Mouse (Mus musculus) forebrain, embryonic 10.5 days (tissue): Measurements from ENCODE around the gene St3gal6. TPM values are rescaled to one million over a fixed set of nuclear protein-coding genes. Genes with fewer than 3 reads are reported as not detected.
"Not testable (repeated sequence)": the region's sequence is repeated elsewhere in the genome, so short reads cannot be mapped to it uniquely, and the experiment has no call there.

Source experiments
- DNase-seq: peaks from one replicate; pipeline ENCODE4 v3.0.0-alpha.2; 2017; ENCODE audit warnings: low spot score; ENCODE audit errors: extremely low spot score
- H3K27ac ChIP-seq: fragments of 300-500 bp; sonication (generic); 2 replicates; pipeline ENCODE4 v1.5.1; 2016; ENCODE audit warnings: mild to moderate bottlenecking
- H3K27me3 ChIP-seq: fragments of 300-500 bp; sonication (generic); 2 replicates; pipeline ENCODE4 v1.6.1; 2016; ENCODE audit warnings: mild to moderate bottlenecking; ENCODE audit not compliant: poor library complexity, severe bottlenecking
- H3K36me3 ChIP-seq: fragments of 300-500 bp; sonication (generic); replicated peaks from 2 replicates; pipeline ENCODE4 v1.6.1; 2016; ENCODE audit warnings: mild to moderate bottlenecking, moderate library complexity
- H3K4me1 ChIP-seq: fragments of 300-500 bp; sonication (generic); 2 replicates; pipeline ENCODE4 v1.6.1; 2016
- H3K4me3 ChIP-seq: fragments of 300-500 bp; sonication (generic); 2 replicates; pipeline ENCODE4 v1.5.1; 2016; ENCODE audit warnings: mild to moderate bottlenecking, moderate library complexity
- H3K9me3 ChIP-seq: fragments of 300-500 bp; sonication (generic); 2 replicates; pipeline ENCODE4 v1.6.1; 2016; ENCODE audit warnings: mild to moderate bottlenecking, moderate library complexity
- whole genome bisulfite sequencing: fragments of 180-500 bp; shearing (Covaris S2); methylation state at CpG from one replicate; pipeline ENCODE4 v1.1.7; 2016; 5-methylcytosine and 5-hydroxymethylcytosine counted together
- polyA plus RNA-seq: library from polyadenylated mRNA; unstranded; fragments of >200 nt; fragmentation: Nextera tagmentation; extraction: Ambion mirVana; gene quantifications from 2 replicates; pipeline ENCODE4 v1.2.1, GENCODE M21; 2016

The St3gal6 gene
- polyA plus RNA-seq, 1 experiment from 2014 or later, result 10.6 TPM

DNA sequence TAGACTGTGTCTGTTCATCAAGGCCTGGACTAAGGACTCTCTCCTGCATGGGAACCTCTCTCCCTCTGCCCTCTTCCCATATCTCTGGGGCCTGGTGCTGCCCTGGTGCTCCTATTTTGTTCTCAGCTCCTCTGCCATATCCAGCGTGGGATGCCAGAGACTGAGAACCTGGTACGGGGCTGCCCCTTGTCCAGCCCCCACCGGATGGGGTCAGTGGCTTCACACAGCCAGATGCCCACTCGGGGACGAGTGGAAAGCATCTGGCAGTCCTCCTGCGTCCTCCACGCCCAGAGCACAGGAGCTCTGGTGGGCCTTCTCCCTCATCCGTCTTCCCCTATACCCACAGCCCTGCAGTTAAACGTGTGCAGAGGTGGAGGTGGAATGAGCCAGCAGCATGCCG lies 63.7 kb downstream of the St3gal6 start:
- Histone ChIP-seq H3K4me3 (no peak overlapping the region), H3K36me3 (peaks cover 88% of the 10 kb centered on the region), H3K4me1 (no peaks in the 10 kb centered on the region), H3K27ac (no peak overlapping the region), H3K9me3 (no peaks in the 10 kb centered on the region), H3K27me3 (no peaks in the 10 kb centered on the region)
- DNase-seq, result no peak
- 93% methylated on average over 10 of the region's 10 CpGs for WGBS

DNA sequence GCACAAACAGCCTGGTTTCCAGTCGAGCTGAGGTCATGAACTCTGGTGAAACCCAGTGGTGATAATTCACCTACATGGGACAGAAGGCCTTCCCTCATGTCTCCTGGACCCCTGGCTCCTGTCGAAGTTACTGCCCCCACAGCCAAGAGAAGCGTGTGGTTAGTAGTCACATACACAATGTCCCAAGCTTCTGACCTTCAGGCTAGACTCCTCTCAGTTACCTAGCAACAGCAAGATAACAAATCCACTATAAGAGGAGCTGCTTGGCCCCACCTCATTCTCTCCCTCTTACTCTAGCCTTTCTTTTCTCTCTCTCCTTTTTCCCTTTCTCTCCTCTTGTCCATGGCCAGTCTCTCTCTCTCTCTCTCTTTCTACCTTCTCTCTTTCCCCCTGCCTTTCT lies 64.1 kb downstream of the St3gal6 start:
- not testable (repeated sequence) for H3K27me3 ChIP-seq, H3K4me3 ChIP-seq, H3K27ac ChIP-seq, H3K4me1 ChIP-seq, H3K9me3 ChIP-seq, DNase-seq
- WGBS, result 70% methylated on average over 3 of the region's 3 CpGs
- H3K36me3 ChIP-seq, result peaks cover 84% of the 10 kb centered on the region

DNA sequence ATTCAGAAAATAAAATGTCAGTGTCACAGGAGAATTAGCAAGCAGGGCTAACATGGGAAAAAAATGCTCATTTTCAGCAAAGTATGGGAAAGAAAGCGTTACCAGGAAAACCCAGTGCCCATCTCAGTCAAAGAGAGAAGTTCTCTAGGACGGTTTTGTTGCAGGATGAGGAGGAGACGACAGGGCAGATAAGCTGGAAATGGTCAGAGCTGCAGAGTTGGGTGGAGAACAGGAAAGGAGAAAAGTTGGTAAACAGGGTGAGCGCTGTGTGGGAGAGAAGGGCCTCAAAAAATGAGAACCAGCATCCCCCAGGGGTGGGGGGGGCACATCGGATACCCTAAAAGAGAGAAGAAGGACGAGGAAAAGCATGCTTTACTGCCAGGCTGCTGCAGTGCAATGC lies 67.1 kb downstream of the St3gal6 start:
- no peak for DNase-seq
- Histone ChIP-seq H3K27me3 (no peaks in the 10 kb centered on the region), H3K4me1 (no peaks in the 10 kb centered on the region), H3K27ac (no peak overlapping the region), H3K36me3 (peaks cover 69% of the 10 kb centered on the region), H3K9me3 (no peaks in the 10 kb centered on the region), H3K4me3 (no peak overlapping the region)
- WGBS, result 91% methylated on average over 6 of the region's 6 CpGs

DNA sequence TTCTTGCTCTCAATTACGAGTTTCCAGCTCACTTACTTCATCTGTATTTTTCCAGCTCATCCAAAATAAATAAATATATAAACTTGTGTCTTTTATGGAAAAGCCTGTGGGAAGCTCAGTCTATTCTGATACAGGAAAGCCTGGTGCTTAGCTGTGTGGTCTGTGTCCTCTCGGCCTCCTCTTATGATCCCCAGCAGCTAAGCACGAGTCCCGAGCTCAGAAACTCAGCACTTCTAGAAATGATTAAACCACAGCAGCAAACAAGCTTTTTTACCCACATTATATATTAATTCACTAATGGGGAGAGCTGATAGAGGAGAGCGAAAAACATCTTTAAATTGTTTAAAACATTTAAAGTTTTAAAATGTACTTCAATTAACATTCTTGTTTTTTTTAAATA lies 67.6 kb downstream of the St3gal6 start:
- Histone ChIP-seq H3K36me3 (peaks cover 71% of the 10 kb centered on the region), H3K4me1 (no peaks in the 10 kb centered on the region), H3K9me3 (no peaks in the 10 kb centered on the region), H3K27ac (no peak overlapping the region), H3K27me3 (no peaks in the 10 kb centered on the region), H3K4me3 (no peak overlapping the region)
- DNase-seq, result no peak
- WGBS, result 93% methylated on average over 5 of the region's 5 CpGs

DNA sequence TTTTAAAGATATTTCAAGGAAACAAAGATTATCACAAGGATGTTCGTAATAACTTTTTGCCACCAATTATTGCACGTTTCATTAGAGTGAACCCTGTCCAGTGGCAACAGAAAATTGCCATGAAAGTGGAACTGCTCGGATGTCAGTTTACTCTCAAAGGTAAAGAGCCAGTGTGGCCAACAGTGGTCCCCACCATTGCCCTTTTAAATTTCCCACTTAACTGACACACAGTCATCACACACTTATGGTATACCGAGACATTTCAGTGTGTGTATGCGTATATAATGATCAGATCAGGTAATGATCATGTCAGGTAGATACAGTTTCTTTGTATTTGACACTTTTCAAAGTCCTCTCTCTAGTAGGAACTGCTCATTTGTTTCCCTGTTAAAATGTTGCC lies 68.9 kb downstream of the St3gal6 start:
- no peak for DNase-seq
- Histone ChIP-seq H3K4me1 (no peaks in the 10 kb centered on the region), H3K9me3 (no peaks in the 10 kb centered on the region), H3K27ac (no peak overlapping the region), H3K36me3 (peaks cover 71% of the 10 kb centered on the region), H3K4me3 (no peak overlapping the region), H3K27me3 (no peaks in the 10 kb centered on the region)
- 89% methylated on average over 5 of the region's 5 CpGs for WGBS

DNA sequence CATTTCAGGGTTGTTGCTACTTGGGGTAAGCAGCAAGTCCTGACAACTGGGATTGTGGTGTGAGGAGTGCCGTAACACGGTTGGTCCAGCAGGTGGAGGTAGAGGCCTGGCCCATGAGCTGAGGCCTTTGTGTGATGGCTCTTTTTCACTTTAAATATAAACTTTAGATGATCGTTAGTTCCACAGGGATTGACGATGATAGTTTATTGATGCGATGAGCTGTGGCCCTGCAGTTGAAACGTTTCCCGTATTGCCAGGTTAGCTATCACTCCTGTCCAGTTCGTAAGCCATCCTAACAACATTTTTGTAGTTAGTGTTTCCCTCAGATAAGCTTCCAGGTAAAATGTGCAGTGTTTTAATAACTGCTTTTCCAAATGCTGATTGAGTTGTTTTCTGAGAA lies 69.4 kb downstream of the St3gal6 start:
- 83% methylated on average over 8 of the region's 8 CpGs for WGBS
- Histone ChIP-seq H3K27ac (no peak overlapping the region), H3K36me3 (peaks cover 71% of the 10 kb centered on the region), H3K4me1 (no peaks in the 10 kb centered on the region), H3K9me3 (no peaks in the 10 kb centered on the region), H3K27me3 (no peaks in the 10 kb centered on the region), H3K4me3 (no peak overlapping the region)
- DNase-seq, result peak; percentile 38

DNA sequence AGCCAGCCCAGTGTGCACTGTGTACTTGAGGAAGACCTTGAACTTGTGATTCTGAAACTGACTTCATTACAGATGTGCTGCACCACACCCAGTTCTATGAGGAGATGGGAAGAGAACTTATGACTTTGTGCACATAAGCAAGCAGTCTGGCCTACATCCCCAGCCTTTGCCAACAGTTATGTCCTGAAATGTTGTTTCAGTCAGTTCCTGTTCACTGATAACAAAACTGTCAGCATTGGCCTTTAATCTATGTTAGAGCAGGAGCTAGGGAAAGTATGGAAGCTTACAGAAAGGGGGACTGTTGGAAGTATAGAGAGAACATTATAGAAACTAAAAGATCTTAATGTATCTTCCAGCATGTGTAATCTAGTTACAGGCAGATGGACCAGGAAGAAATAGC lies 70.2 kb downstream of the St3gal6 start:
- DNase-seq, result no peak
- H3K4me3 ChIP-seq, result no peak overlapping the region
- no peaks in the 10 kb centered on the region for H3K4me1 ChIP-seq
- no peaks in the 10 kb centered on the region for H3K27me3 ChIP-seq
- peaks cover 69% of the 10 kb centered on the region for H3K36me3 ChIP-seq
- no peaks in the 10 kb centered on the region for H3K9me3 ChIP-seq
- H3K27ac ChIP-seq, result no peak overlapping the region

DNA sequence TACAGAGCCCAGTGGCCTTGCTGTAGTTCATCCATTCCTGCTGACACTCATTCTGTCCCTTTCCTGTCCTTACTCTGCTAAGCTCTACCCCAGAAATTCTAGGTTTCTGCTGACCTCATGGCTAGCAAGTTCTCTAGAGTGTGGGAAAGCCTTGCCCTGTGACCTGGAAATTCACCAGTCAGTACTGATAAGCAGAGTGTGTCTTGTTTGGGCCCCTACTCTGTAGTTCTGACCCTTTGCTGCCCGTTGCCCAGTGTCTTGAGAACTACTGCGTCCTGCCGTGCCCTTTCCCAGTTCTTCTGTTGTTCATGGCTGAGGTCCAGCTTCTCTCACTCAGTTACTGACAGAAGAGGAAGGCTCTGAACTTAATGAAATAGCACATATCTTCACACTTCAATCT lies 70.9 kb downstream of the St3gal6 start:
- H3K4me1 ChIP-seq, result no peaks in the 10 kb centered on the region
- WGBS, result 89% methylated on average over 3 of the region's 3 CpGs
- H3K27ac ChIP-seq, result no peak overlapping the region
- H3K4me3 ChIP-seq, result no peak overlapping the region
- no peaks in the 10 kb centered on the region for H3K9me3 ChIP-seq
- H3K27me3 ChIP-seq, result no peaks in the 10 kb centered on the region
- no peak for DNase-seq
- peaks cover 67% of the 10 kb centered on the region for H3K36me3 ChIP-seq

DNA sequence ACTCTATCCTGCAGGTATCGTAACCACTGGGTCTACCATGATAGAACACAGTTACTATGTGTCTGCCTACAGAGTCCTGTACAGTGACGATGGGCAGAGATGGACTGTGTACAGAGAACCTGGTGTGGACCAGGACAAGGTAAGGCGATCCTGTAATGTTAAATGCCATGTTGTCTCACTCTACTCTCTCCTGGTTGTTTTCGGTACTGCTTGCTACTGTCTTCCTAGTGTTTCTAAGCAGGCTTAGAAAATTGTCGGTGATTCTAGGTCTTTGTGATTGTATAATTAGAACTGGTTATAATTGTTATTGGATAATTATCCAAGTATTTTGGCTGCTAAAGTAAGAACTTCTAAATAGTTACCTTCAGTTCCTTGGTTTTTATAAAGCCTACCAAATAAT lies 72.4 kb downstream of the St3gal6 start:
- Histone ChIP-seq H3K27me3 (no peaks in the 10 kb centered on the region), H3K9me3 (no peaks in the 10 kb centered on the region), H3K27ac (no peak overlapping the region), H3K4me3 (no peak overlapping the region), H3K36me3 (peaks cover 65% of the 10 kb centered on the region), H3K4me1 (no peaks in the 10 kb centered on the region)
- DNase-seq, result no peak
- WGBS, result 93% methylated on average over 5 of the region's 5 CpGs

DNA sequence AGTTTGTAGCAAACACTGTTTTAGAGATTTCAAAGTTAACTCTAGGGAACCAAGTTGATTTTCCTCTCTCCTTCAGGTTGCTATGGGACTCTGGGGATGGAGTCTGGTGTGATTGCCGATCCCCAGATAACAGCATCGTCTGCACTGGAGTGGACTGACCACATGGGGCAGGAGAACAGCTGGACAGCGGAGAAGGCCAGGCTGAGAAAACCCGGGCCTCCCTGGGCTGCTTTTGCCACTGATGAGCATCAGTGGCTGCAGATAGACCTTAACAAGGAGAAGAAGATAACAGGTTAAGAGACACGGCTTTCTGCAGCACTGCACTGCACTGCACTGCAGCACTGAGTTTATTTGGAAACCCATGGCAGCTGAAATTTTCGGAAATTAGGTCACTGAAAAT lies 73.4 kb downstream of the St3gal6 start:
- WGBS, result 82% methylated on average over 6 of the region's 6 CpGs

DNA sequence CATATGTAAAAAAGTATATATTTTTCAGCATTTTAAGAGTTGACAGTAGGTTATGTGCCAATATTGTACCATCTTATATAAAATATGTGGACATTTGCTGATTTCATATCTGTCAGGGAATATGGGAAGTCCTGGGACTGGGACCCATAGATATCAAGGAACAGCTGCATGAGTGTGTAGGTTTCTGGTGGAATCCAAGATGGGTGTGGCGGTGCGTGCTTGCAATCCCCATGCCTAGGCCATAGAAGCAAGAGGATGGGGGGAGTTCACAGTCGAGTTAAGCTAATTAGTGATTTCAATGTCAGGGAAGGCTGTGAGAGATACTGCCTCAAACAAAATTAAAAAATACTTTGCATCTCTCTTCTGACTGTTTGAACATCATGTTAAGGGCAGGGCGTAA lies 75.0 kb downstream of the St3gal6 start:
- Histone ChIP-seq H3K9me3 (no peaks in the 10 kb centered on the region), H3K27ac (no peak overlapping the region), H3K4me3 (no peak overlapping the region), H3K27me3 (no peaks in the 10 kb centered on the region), H3K36me3 (peaks cover 62% of the 10 kb centered on the region), H3K4me1 (no peaks in the 10 kb centered on the region)
- WGBS, result 92% methylated on average over 4 of the region's 4 CpGs
- no peak for DNase-seq

More for the DNA sequence above, 73.4 kb downstream of the St3gal6 start:
- Histone ChIP-seq H3K4me1 (no peaks in the 10 kb centered on the region), H3K9me3 (no peaks in the 10 kb centered on the region), H3K27ac (no peak overlapping the region), H3K36me3 (peaks cover 64% of the 10 kb centered on the region), H3K4me3 (no peak overlapping the region), H3K27me3 (no peaks in the 10 kb centered on the region)
- DNase-seq, result no peak

DNA sequence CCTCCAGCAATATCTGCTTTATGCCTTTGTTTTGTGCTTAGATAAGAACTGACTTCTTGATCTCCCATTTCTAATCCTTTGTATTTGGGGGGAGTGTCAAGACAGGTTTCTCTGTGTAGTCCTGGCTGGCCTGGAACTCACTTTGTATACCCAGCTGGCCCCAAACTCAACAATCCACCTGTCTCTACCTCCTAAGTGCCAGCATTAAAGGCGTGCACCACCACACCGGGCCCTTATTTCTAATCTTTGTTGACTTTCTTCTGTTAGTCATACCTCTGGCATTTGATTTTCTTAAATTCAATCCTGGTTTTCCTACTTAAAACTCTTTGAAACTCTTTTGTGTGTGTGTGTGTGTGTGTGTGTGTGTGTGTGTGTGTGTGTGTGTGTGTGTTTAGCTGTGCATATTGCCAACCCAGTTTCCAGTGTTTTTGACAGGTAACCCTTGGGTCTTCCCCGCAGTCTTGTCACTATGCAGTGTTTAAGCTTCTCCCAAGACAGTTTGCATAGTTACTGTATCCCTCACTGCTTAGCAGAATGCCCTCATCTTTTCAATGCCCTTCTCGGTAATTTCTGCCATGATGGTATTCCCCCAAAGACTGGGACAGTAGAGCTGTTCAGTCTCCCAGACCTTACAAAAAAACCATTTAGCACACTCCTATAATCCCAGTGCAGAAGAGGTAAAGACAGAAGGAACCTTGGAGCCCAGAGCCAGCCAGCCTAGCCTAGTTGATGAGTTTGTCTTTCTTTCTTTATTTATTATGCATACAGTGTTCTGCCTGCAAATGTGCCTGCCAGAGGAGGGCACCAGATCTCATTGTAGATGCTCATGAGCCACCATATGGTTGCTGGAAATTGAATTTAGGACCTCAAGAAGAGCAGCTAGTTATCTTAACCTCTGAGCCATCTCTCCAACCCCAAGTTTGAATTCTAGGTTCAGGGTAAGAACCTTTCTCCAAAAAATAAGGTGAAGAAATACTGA lies 77.5 kb downstream of the St3gal6 start:
- no peaks in the 10 kb centered on the region for H3K27me3 ChIP-seq
- no peaks in the 10 kb centered on the region for H3K4me1 ChIP-seq
- DNase-seq, result no peak
- no peak overlapping the region for H3K4me3 ChIP-seq
- WGBS, result 97% methylated on average over 4 of the region's 4 CpGs
- H3K27ac ChIP-seq, result no peak overlapping the region
- peaks cover 48% of the 10 kb centered on the region for H3K36me3 ChIP-seq
- H3K9me3 ChIP-seq, result no peaks in the 10 kb centered on the region

DNA sequence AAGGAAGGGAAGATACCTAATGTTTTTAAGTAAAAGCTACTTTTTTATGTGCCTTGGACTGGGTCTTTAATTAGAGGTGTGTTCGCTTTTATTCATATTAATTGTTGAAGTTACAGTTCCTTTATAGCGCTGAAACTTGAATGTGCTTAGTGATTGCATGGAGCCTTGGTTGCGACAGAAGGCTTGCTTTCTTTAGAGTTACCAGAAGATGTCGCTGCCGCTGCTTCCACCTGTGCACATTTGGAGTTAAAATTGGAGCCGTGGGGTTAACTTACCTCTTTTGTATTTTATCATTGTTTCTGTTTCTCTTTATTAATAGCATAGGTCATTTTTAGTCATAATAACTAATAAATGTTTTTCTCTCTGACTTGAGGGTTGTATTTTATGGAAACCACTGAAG lies 79.3 kb downstream of the St3gal6 start:
- 77% methylated on average over 6 of the region's 6 CpGs for WGBS
- Histone ChIP-seq H3K9me3 (no peaks in the 10 kb centered on the region), H3K4me3 (no peak overlapping the region), H3K27ac (no peak overlapping the region), H3K36me3 (peaks cover 40% of the 10 kb centered on the region), H3K4me1 (no peaks in the 10 kb centered on the region), H3K27me3 (no peaks in the 10 kb centered on the region)
- no peak for DNase-seq
